Mouse (Mus musculus): ENCODE data around the gene Eif5.
"Not testable (repeated sequence)": the region's sequence is repeated elsewhere in the genome, so short reads cannot be mapped to it uniquely, and the experiment has no call there.

Eif5 gene

GRCm38 (mm10) chr12:111524883-111525282, 12.9 kb upstream of the Eif5 start:
- no peak for DNase-seq (ENCODE audit: low spot score in 2 of 2)

GRCm38 (mm10) chr12:111527643-111528281, 10.1 kb upstream of the Eif5 start:
- DNase-seq (ENCODE audit: low spot score in 2 of 2): peak; percentile 49 to 55

DNA sequence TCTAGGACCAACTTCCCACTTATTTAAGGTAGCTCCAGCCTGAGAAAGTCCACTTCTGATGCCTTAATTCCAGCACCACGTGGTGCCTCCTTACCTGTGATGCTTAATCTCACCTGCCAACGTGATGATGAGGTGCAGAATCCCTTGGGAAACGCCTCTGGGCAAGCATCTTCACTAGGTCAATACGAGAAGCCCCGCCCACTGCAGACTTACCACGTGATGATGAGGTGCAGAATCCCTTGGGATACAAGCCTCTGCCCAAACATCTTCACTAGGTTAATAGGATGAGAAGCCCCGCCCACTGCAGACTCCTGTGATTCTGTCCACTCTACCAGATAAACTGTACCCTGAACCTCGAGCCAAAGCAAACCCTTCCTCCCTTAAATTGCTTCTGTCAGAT, 8.6 kb upstream of the Eif5 start:
- DNase-seq (ENCODE audit: low spot score in 2 of 2): no peak

DNA sequence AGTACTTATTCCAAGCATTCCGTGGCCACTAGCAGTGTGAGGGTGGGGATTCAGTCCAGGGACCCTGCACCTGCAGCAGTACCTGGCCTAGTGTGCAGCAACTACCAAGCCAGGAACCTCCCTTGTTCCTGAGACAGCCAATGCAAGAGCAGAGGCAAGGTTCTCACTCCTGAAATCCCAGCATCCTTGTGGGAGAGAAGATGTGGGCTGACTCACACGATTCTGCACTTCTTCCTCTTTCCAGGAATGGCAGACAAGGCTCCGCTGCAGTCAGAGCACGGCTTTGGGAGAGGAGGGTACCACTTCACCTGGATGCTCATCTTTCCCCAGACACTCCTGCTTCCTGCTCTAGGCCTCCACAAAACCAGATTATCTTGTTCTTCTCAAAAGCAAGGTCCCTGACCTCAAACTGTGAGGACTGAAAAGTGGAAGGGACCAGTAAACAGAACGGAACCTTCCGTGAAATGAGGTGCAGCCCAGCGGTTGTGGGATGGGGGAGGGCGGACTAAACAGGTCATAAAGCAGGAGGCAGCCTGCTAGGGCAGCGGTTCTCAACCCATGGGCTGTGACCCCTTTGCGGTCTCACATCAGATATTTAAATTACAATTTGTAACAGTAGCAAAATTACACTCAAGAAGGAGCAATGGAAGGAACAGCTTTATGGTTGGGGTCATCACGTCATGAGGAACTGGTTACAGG, 4.6 kb upstream of the Eif5 start:
- no peak for DNase-seq (ENCODE audit: low spot score in 2 of 2)

GRCm38 (mm10) chr12:111535281-111535680, 2.5 kb upstream of the Eif5 start:
- no peak for DNase-seq (ENCODE audit: low spot score in 2 of 2)

DNA sequence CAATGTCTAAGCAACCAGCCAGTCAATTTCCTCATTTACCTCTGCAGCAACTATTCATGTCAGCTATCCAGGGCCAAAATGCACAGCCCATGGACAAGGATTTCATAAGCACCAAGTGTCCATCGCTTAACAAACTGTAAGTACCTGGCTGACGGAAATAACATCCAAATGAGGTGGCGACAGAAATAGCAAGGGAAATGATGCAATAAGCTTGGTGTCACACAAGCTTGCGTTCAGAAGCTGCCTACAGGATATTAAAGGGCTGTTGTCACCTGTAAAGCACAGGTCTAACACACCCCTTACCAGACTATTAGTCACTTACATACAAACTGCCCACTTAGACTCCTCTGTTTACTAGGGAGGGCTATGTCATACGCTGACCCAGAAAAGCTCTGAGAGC, 2.1 kb upstream of the Eif5 start:
- DNase-seq (ENCODE audit: low spot score in 2 of 2): no peak

DNA sequence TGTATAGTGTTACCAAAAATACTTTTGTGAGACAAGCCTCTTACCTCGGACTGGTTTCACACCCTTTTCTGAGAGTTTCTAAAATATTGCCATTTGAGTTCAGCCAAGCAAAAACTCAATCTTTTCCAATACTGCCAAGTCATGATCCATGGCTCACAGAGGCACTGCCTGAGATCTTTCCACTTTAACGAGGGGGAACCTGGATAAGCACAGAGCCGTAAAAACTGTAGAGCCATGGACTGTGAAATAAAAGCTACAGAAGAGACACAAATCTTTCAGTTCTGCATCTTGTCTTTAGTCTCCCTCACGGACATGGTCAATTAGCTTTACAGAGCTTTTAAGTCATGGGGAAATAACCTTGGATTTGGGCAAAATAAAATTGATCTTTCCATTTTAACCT, 1.1 kb upstream of the Eif5 start:
- DNase-seq (ENCODE audit: low spot score in 2 of 2): no peak

DNA sequence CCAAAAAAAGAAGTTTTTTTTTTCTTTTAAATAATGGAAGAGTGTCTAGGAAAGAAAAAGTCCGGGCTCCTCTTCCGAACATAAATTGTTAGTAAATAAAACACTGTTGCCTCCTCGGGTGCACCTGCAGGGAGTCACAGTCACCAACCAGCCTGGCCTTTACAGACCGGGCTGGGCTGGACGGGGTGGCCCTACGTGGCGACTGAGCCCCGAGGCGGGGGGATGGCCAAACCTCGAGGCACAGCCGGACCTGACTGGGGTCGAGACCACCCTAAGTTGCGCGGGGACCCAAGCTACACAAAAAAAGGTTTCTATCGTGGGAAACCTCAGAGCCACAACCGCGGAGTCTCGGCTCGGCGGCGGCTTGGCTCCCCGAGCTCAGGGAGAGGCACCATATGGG, 475 bp upstream of the Eif5 start:
- peak in 1 of 2 experiments; percentile 23 for DNase-seq (ENCODE audit: low spot score in 2 of 2)

DNA sequence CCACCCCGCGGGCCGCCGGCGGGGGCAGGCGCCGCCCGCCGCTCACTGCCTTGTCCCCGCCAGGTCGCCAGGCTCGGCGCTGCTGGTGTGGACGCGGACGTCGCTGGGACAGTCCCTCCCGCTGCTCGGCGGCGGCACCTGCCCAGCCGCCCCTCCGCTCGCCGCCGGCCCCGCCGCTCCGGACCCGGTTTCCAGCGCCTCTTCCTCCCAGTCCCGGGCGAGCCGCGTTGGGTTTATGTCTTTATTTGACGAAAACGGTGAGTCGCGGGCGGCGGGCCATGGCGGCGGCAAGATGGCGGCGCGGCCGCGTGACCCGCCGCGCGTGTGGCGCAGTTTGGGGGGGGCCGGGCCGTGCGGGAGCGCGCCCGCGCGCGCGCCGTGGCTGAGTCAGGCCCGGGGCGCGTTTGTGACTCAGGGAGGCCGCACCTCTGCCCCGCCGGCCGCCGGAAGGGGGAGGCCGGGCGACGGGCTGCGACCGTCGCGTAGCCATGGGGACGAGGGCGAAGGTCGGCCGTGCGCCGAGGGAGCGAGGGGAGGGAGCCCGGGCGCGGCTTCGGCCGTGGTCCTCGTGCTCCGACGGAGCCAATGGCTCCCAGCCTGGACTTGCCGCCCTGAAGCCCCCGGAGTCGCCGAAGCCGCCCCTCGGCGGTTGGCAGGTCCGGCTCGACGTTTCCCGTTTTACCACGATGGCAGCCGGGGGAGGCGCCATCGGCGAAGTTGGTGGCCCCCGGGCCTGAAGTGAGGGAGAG, 650 bp downstream of the Eif5 start:
- peak in 1 of 2 experiments; percentile 64 for DNase-seq (ENCODE audit: low spot score in 2 of 2)

GRCm38 (mm10) chr12:111539041-111539345, 1.2 kb downstream of the Eif5 start:
- peak in 1 of 2 experiments; percentile 34 for DNase-seq (ENCODE audit: low spot score in 2 of 2)

GRCm38 (mm10) chr12:111547070-111547469, 9.3 kb downstream of the Eif5 start:
- no peak for DNase-seq (ENCODE audit: low spot score in 2 of 2)

DNA sequence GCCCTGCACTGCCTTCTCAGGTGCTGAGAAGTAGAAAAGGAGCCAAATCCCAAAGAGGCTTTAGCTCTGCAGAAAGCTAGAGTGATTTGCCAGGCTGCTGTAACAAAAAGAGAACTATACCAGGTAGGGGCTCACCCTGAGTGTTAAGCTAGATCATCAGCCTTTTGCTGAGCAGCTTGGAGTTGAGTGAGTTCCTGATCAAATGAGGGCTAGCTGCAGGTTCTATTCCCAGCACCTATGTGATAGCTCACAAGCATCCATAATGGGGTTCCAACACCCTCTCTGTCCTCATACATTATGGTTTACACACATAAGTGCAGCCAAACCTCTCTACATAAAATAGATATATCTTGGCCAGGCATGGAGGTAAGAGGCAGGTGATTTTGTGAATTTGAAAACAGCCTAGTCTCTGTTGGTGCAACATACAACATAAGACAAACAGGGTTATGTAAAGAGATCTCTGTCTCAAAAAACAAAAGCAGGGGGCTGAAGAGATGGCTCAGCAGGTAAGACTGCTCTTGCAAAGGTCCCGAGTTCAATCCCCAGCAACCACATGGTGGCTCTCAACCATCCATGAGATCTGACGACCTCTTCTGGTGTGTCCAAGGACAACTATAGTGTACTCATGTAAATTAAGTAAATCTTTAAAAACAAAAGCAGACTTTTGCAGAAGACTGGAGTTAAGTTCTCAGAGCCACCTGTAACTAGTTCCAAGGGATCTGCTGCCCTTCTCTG, 10.9 kb downstream of the Eif5 start:
- no peak for DNase-seq (ENCODE audit: low spot score in 2 of 2)

DNA sequence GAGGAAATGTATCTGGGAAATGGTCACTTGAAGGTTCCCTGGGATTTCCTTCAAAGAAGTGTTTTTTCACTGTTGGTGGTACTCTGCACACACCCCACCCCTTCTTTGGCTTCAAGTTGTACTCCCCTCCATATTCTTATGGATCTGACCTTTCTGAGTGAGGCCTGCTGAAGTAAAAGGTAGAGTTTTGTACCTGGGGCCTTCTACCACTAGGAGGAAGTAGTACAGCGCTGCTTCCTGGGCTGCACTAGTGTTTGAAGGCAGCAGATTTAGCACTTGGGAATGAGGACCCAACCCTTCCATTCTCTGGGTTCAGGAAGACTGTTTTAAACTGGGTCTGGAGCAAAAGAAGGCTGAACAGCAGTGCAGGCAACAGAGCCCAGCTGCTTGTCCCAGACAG, 12.9 kb downstream of the Eif5 start:
- DNase-seq (ENCODE audit: low spot score in 2 of 2): no peak

DNA sequence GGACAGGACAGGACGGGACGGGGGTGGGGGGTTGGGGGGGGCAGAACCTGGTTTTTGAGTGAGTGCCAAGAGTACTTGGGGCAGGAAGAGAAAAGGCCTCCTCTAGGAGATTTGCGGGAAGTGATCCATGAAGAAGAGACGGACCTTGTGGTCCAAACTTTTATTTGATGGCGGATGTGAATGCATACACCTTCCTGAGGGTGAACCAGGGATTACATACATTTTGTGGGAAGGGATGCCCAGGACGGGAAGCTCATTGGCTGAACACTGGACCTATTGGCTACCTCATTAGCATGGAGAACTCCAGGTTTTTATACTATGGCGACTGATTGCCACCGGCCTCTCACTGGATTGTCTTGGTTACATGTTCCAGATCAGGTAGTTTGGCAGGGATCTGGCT, 14.5 kb downstream of the Eif5 start:
- DNase-seq (ENCODE audit: low spot score in 2 of 2): no peak

DNA sequence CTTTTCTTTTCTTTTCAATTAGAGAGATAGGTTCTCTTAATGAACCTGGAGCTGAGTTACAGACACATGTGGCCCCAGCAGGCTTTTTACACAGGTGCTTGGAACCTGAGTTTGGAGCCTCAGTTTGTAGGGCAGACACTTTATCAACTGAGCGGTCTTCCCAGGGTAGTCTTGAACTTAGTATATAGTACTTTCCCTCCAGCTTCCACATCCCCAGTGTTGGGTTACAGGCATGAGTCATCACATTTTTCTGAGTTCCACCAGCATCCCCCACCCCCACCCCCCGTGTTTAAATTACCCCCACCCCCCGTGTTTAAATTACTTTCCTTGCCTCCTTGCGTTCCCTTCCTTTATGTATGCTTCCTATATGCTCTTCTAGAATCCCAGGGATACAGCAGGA, 17.5 kb downstream of the Eif5 start:
- DNase-seq (ENCODE audit: low spot score in 2 of 2): no peak

GRCm38 (mm10) chr12:111555893-111556292, 18.1 kb downstream of the Eif5 start:
- DNase-seq (ENCODE audit: low spot score in 2 of 2): not testable (repeated sequence)

DNA sequence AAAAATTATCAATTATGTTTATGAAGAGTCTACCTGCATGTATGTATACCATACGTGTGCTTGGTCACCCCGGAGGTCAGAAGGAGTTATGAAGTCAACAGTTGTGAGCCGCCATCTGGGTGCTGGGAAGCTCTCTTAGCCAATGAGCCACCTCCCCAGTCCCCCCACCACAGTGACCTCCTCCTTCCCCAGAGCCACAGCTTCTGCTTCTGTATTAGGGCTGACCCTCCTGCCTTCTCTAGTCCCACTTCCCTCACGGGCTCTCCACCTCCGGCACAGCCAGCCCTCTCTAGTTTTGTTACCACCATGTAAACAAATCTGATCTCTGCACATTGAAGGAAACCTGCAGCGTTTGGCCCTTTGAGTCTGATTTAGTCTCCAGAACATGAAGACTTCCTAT, 19.7 kb downstream of the Eif5 start:
- no peak for DNase-seq (ENCODE audit: low spot score in 2 of 2)

DNA sequence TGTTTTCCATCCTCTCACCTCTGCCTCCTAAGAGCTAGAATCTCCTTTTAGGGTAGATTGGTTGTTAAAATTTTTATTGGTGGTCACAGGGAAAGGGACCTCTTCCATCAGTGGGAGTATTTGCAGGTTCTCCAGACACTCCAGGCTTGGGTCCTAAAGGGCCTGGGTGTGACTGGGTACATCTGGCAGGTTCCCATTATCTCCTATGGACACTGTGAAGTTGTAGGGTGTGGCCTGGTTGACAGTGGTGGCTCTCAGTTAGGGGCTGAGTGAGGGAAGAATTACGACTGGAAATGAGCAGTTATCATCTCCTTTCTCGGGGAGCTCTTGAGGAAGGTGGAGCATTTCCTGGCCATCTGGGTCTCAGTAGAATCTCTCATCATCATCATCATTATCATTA, 20.8 kb downstream of the Eif5 start:
- no peak for DNase-seq (ENCODE audit: low spot score in 2 of 2)

GRCm38 (mm10) chr12:111559647-111560258, 21.9 kb downstream of the Eif5 start:
- DNase-seq (ENCODE audit: low spot score in 2 of 2): peak; percentile 29 to 32

DNA sequence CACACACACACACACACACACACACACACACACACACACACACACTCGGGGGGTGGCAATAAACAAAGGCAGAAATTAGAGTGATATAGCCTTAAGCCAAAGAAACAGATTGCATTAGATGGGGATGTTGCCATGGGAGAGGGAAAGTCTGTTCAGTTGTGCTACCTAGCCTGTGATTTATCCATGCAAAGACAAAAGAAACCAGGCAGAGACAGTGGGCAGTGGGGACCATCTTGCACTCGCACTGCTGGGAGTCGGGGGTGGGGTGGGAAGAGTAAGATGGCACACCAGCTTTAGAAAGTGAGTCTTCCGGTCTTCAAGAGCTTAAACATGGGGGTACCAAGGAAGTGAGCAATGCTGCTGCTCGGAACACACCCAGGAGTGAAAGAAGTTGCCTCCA, 22.5 kb downstream of the Eif5 start:
- DNase-seq (ENCODE audit: low spot score in 2 of 2): no peak

- DNase-seq (ENCODE audit: low spot score in 2 of 2): no peak
Observed at GRCm38 (mm10) chr12:111562276-111562814, 24.5 kb downstream of the Eif5 start.
